Mouse (Mus musculus): ENCODE results near the gene Ptpn3.
"Not testable (repeated sequence)": the region's sequence is repeated elsewhere in the genome, so short reads cannot be mapped to it uniquely, and the experiment has no call there.

The Ptpn3 gene

DNA sequence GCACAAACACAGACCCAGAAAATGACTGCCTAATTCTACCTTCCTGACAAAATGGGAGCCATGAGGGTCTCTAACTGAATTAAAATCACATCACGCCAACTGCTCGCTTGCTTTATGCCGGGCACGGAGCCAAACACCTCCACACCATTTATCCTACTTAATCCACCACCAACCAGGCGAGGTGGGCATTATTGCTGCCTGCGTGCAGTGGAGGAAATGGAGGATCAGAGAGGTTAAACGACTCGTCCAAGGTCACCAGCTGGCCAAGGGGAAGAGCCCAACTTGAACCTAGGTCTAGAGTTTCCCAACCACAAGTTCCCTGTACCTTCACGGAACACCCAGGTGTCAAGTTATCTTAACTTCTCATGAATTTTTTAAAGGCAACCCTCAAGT, 2.3 kb downstream of the Ptpn3 start:
- no peak for DNase-seq (ENCODE audit: low spot score)

DNA sequence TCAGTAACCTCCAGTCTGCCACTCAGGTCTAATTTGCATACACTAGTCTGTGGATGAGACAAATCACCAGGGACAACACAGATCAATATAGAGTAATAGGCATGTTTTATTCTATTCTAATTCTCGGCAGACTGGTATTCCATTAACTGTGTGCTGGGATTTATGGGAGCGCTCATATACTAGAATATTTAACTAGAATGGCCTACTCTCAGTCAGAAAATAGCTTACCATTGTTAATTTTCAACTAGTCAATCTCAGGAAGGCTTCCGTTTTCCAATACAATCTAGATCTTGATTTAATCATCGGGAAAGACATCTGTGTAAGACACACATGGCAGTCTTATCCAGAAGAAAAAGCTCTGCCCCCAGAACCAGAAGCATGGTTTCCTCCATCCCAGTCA, 3.5 kb downstream of the Ptpn3 start:
- DNase-seq (ENCODE audit: low spot score): no peak

DNA sequence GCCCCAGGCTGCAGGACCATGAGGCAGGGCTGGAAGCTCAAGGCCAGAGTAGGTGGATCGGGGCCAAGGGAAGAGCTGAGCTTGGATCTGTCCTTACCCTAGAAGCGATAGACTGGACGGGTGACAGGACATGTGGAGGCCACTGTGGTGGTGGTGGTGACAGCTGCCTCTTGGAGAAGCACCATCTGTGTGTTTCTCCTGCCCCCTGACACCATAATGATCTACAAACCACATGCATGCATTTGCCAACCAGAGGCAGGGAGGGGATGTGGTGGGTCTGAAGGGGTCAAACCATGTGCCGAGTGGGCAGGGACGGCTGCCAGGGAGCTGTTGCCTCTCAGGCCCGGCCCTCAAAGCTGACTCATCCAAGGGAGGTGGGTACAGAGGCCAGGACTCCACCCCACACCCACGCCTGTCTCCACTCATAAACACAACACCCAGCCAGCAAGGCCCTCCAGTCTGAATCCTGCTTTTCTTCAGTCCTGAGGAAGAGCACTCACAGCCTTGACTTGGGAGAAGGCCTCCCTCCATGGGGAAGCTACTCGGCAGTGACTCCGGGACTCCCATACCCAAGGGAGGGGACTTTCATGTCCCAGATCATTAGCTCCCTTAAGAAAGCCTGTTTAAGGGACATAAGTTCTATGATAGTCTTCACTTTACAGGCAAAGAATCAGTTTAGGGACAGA, 6.5 kb downstream of the Ptpn3 start:
- DNase-seq (ENCODE audit: low spot score): peak; percentile 88

DNA sequence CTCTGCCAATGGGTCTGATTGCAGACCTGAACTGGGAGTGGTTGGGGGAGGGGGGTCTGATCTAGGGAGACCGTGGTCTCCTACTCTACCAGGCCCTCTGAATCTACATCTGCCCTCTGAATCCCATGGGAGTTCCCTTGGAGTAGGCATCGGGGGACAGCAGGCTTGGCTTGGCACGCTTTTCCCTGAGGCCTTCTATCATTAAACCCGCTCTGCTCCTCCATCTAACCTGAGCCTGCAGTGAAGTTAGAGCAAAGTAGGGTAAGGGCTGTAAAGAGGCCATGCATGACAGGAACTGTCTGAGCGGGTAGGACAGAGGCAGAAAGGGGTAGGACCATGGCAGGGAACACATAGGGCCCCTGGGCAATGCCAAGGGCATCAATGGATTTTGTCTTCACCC, 9.0 kb downstream of the Ptpn3 start:
- DNase-seq (ENCODE audit: low spot score): no peak

DNA sequence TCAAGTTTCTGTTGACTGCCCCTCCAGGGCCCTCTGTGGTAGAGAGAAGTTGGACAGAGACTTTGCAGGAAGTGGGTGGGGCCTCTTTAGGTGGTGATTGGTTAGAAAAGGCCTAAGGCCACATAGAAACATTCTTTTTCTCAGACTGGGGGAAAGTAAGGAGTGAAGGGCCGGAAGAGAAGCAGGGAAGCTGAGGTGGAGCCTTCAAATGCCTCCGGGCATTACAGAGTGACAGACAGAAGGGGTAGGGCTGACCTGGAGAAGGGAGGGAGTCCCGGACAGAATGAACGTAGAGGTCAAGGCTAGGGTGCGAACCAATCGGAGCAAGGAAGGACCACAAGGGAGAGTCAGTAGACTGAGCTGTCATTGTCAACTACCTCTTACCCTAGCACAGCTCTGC, 11.6 kb downstream of the Ptpn3 start:
- no peak for DNase-seq (ENCODE audit: low spot score)

DNA sequence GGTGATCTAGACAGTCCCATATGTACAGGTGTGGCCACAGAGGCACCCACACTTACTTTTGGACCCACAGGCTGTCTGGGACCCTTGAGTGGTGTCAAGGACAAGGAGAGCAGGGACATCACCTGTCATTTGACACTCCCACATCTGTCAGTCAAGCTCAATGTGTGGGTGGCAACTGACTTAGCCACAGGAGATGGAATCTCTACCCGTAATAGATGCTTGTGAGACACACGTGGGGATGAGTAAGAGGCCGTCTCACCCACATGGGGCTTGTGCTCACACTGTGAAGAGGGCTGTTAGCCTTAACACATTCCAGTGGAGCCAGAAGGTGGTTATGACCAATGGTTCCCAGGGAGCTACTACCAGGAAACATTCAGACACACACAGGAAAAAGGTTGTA, 13.8 kb downstream of the Ptpn3 start:
- no peak for DNase-seq (ENCODE audit: low spot score)

DNA sequence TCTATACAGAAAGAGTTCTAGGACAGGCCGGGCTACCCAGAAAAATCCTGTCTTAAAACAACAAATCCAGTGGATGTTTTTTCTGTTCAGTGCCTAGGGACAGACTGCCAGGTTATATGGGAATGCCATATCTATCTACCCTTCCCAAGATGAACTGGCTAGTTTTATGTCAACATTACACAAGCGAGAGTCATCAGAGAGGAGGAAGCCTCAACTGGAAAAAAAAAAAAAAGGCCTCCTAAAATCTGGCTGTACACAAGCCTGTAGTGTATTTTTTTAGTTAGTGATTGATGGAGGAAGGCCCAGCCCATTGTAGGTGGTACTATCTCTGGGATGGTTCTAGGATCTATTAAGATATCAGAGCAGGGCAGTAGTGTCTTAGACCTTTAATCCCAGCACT, 16.4 kb downstream of the Ptpn3 start:
- no peak for DNase-seq (ENCODE audit: low spot score)

DNA sequence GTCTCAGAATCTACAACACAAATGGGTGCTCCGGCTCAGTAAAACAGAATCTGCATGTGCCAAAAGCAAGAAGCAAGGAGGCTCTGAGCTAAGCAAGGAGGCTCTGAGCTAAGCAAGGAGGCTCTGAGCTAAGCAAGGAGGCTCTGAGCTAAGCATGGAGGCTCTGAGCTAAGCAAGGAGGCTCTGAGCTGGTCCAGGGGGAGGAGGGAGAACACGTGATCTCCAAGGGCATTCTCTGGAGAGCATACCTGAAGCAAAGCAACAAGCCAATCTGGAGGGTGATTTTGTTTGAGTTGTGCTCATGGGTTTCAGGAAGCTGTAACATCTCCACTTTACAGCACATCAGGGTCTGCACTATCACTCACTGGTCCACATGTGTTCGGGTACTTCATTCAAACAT, 18.4 kb downstream of the Ptpn3 start:
- no peak for DNase-seq (ENCODE audit: low spot score)

DNA sequence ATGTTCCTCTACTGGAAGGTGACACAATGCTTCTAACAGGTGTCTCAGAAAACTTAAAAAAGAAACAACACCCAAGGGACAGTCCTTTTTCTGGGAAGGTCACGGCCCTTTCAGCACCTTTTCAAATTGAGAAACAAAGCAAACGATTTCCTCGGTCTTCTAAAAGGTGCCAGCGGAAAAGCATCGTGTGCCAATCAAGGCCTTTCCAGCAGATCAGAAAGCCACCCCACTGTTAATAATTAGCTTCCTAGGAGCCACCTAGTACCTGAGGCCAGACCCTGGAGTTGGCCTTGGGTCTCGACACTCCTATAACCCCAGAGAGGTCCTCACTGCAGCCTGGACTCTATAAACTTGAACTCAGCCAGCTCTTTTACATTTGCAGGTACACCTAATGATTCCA, 19.0 kb downstream of the Ptpn3 start:
- DNase-seq (ENCODE audit: low spot score): no peak

DNA sequence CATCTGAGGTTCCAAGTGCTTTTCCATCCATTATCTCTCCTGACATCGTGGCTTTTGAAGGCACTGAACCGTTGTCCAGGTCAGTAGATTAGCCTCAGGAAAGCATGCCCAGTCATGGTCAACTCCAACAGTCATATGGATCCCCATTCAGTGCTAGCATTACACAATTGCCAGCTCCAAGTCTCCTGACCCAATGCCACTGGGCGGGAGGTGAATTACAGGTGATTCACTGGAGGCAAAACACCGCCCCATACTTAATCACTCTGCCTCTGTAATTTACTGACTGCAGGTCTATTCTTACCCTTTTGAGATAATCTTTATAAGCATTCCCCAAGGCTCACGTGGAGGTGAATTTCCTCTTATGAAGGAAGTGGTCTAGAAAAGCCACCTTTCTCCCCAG, 19.5 kb downstream of the Ptpn3 start:
- DNase-seq (ENCODE audit: low spot score): peak; percentile 70

DNA sequence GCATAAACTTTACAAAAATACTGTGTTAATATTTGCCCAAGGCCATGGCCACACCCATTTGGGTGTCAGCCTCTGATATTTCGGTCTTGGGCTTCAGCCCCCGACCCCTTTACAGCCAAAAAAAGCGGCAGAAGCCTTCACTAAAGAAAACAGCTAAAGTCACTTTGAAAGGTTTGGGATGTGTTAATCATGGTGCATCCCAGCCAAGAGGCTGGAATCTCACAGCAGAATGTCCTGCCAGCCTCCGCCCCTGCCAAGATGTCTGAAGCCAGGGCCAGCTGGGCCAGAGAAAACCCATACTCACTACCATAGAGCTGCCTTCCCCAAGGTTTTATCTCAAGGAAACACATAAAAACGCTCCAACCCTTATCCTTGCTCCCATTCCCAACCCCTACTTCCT, 20.7 kb downstream of the Ptpn3 start:
- DNase-seq (ENCODE audit: low spot score): peak; percentile 56

DNA sequence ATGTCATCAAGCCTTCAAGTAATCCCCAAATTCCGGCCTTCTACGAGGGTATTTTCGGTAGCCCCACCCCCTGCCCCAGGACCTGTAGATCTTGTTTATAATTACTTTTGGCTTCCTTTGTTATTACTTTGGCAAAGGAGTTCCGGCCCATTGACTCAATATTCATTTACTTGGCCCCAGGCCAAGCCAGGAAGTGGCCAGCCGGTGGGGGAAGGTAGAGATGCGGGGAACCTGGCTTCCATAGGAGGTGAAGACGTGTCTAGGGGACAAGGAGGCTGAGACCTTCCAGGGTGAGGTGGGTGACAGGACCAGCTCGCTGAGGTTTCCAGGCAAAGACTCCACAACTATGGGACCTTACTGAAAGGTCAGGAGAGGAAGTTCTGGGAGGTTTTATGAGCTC, 22.4 kb downstream of the Ptpn3 start:
- DNase-seq (ENCODE audit: low spot score): peak; percentile 79

DNA sequence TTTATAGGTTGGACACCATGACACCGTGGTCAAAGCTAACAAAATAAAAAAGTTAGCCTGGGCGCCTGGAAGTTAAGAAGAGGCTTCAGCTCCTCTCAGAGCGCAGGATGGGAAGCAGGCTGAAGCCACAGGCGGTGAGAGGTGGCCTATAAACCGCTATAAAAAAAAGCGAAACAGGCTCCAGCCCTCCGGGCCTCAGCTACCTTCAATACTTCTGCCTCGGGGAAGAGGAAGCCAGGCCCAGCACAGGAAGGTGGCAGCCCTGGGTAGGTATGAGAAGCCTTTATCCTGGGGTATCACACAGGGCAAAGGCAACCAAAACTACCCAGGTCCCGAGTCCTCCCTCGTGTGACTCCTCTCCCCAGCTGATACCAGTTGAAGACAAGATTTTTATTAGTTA, 22.8 kb downstream of the Ptpn3 start:
- DNase-seq (ENCODE audit: low spot score): no peak

DNA sequence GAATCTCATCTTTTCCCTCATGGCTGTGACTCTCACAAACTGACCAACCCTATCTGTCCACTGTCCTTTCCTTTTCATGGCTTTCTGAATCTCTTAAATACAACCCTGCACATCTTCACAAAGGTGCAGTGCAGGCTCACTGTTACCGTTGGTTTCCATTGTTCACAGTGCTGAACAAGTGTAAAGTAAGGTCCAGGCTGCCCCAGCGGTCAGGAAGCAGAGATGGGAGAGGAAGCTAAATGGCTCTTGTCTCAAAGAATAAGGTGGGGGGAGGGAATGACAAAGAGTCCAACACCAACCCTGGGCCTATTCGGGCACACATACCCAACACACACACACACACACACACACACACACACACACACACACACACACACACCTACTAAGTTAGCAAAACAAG, 24.0 kb downstream of the Ptpn3 start:
- DNase-seq (ENCODE audit: low spot score): no peak

DNA sequence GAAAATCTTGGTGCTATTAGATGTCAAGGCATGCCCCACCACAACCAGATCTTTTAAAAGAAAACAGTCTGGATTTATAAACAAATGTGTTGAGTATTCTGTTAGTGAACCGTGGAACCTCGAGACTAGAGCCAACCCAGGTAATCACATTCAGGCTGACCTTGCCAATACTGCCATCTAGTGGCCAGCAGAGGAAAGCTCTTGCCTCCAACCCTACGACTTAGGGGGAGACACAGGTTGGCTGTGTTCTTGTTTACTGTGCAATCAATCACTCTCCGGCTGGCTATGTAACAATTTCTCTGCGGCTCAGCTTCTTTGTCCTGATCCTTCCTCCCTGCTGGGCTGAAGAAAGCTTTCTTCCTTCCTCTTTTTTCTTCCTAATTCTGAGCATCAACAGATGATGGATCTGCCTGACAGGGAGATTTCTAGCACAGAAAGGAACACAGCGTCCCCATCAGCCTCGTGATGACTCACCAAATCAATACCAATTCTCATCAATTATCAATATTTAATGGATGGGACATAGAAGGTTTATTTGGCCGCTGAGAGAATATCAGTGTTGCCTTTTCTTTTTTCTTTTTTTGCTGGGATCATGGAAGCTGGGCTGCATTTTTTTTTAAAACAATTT, 26.4 kb downstream of the Ptpn3 start:
- DNase-seq (ENCODE audit: low spot score): peak; percentile 73

DNA sequence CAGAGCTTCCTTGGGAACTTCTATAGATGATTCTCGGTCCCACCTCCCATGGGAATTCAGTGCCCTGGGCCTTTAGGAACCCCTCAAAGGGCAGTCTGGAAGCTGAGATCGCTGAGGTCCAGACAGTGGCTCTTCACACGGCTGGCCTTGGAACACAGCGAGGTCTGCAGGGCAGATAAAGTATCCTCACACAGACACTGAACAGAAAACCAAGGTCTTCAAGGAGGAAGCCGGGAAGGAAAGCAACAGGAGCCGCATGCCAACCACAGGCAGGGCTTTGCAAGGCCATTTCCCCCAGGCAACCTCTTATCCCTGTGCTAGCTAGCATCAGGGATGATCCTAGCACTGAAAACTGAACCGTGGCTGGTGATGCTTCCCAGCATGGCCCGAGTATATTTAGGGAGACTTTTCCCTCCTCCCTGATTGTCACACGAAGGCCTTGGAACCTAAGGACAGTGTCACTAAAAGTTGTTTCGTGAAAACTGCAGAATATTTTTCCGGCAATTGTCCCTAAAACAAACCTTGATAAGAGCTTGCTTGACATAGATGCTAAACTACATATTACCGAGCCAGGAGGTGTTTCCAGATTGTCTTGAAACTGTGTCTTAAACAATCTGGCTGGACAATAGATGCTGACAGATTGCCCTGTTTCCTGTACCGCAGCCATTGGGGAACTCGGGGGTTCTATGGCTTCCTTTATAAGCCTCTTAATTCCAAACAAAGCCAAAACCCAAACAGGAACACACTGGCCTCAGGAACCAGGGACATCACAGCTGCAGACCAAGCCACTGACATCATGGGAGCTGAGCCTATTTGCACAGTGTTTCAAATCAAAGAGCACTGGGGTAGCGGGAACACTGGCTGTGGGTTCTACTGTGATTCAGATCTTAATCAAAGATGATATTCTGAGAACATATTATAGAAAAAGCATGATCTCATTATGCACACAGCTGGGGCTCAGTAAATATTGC, 27.8 kb downstream of the Ptpn3 start:
- DNase-seq (ENCODE audit: low spot score): no peak

DNA sequence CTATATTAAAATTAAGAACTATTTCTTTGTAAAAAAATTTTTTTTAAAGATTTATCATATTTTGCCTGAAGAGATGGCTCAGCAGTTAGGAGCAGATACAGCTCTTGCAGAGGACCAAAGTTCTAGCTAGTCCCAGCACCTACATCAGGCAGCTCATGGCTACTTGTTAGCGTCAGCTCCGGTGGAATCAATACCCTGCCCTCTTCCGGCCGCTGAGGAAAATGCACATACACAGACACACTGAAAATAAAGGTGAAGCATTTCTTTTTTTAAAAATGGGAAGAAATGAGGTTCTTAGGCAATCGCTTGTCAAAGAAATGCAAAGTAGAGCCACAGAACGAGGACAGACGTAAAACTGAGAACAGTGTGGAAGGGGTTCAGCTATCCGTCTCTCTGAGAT, 30.6 kb downstream of the Ptpn3 start:
- DNase-seq (ENCODE audit: low spot score): no peak

DNA sequence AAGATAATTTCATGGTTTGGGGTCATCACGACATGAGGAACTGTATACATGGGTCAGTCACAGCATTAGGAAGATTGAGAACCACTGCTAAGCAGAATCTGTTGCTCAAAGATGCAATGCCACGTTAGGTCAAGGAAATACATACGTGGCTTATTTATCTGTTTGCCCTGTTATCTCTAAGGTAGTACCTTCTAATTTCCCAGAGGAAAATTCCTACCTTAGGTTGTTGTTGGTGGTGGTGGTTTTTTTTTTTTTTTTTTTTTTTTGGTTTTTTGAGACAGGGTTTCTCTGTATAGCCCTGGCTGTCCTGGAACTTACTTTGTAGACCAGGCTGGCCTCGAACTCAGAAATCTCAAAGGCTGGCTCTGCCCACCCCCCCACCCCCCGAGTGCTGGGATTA, 31.1 kb downstream of the Ptpn3 start:
- not testable (repeated sequence) for DNase-seq (ENCODE audit: low spot score)

DNA sequence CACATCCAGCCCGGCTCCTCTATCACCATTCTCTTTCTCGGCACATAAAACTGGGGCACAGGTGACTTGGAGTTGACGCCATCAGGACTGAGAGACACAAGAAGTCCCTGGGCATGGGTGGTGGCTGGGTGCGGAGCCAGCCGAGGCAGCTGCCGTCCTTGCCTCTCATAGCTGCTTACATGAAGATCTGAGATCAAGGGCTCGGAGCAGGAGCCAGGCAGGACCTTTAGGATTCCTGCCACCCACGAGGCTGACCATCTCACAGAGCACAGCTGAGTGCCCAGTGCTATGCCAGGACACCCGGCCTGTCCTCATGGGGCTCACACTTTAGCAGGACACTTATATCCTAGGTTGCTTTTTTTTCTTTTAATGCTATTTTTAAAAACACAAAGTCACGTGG, 32.3 kb downstream of the Ptpn3 start:
- no peak for DNase-seq (ENCODE audit: low spot score)

DNA sequence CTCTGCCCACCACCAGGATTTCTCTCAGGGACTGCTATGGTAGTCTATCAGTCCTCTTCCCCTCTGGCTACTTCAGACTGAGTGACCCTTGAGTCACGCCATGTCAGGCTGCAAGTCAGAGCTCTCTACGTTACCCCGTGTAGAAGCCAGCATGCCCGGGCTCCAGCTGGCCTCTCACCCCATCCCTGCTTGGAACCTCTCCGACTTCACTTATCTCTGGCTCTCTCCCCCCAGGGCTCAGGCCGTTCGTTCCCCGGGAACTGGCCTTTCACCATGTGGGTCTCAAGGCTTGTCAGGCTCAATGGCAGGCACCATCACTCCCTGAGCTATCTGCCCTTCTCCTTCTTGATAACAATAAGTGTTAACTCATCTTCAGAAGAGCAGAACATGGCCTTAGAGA, 33.3 kb downstream of the Ptpn3 start:
- no peak for DNase-seq (ENCODE audit: low spot score)

DNA sequence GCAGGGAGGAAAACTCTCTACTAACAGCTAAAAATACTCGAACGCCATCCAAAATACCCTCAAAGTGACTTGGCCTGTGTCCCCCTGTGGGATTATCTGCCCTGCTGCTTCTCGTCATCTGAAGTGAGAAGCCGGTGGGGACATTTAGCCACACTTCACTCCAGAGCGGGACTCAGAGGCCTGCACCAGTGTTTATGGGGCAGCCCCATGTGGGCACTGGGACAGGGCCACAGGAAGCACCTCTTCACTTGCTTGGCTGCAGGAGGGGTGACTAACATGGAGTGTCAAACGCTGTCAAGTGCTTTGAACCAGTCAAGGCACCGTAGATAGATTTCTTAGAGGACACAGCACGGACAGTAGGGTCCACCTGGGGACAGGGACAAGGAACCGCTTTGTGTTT, 35.2 kb downstream of the Ptpn3 start:
- DNase-seq (ENCODE audit: low spot score): no peak

DNA sequence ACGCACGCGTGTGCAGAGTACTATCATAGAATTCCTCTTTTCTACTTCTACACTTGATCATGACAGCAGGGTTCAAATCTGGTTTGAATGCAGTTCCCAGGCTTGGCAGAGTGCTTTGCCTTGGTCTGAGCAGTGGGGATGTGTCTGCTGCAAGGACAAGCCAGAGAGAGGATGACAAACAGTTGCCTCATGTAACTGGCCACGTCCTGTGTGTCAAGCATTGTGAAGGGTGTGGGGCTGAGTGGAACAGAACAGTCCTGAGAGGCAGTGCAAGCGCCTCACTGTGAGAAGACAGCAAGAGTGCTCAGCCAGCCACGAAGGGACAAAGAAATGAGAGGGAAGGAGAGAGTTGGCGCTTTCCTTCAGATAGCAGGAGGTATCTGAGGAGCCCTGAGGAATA, 37.9 kb downstream of the Ptpn3 start:
- no peak for DNase-seq (ENCODE audit: low spot score)

DNA sequence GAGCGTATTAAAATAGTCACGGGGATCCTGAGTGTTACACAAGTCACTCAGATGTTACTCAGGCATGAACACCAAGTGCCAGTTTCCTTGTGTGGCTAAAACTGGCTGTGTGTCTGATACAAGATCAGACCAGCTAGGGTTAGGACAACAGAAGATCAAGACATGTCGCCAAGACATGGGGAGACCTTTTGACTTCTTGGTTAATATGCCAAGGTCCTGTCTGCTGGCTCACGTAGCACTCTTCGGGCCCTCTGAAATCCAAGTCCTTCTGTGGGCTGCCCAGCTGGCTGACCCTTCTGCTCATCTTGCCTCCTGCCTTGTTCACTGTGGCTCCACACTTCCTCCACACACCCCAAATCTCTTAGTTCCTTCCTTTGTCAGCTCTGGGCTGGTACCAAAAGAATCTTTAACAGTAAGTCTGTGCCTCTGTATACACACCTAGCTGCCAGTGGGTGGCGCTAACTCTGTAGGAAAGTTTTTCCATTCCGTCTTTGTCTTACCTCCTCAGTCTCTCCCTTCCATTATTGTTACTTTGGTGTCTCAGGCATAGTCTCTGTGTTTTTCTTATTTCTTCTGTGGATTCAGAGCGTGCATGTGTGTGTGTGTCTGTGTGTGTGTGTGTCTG, 38.5 kb downstream of the Ptpn3 start:
- DNase-seq (ENCODE audit: low spot score): peak; percentile 46

Data from urinary bladder, postnatal 14 days (tissue).